Mouse (Mus musculus) spleen, adult 18-20 months (tissue): Measurements from ENCODE around the gene Nfat5.

Source experiments
- DNase-seq, 2 experiments: peaks; one replicate each; pipeline ENCODE4 v3.0.0; 2022; ENCODE audit warnings: mixed read lengths in 2 of 2

Gene Nfat5

DNA sequence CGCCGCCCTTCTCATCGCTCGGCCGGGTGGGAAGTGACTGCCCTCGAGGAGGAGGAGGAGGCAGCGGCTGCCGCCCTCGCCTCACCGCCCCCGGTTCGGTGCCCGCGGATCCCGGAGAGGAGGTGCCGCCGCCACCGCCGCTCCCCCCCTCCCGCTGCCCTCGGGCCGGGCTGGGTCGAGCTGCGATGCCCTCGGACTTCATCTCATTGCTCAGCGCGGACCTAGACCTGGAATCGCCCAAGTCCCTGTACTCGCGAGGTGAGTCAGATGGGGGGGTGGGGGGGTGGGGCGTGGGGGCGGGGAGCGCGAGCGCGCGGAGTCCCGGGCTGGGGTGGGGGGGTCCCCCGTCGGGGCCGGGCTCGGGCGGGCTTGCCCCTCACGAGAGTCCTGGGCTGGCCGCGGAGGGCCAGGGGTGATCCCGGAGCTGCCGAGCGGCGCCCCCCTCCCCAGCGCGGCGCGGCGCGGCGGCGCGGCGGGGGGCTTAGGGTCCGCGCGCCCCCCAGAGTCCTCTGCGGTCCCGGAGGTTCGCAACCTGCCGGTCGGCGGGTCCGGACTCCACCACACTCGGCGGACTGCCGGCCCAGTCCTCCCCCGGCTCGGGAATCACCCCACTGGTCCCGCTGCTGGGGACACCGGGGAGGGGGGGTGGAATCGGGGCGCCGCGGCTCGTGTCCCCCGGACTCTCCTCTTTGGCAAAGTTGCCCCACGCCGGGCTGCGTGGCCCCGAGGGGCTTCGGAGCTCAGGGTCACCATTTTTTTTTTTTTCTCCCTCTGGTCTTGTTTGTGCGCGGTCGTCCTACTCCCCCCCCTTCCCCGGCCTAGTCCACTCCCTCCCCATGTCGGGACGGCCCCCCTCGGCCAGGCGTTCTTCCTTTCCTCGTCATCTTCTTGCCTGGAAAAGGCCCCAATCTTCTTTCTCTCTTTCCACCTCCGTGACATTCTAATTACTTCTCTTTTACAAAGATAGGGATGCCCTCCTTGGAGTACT lies 665 bp downstream of the Nfat5 start:
- DNase-seq = peak; percentile 37

DNA sequence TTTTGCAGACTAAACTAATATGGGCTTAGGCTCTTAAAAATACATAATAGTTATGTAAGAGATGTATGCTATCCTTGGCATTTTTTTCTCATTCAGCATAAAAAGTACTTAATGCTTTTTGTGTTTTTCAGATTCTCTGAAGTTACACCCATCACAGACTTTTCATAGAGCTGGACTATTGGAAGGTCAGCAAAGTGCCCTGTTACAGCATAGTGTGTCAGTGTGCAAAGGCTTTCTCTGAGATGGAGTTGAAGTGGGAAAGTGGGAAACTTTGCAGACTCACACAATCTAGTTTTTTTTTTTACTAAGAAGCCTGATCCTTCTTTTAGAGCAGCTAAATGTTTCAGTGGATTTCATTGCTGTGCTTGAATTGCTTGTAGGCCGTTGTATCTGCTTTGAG lies 2.2 kb downstream of the Nfat5 start:
- DNase-seq = no peak

DNA sequence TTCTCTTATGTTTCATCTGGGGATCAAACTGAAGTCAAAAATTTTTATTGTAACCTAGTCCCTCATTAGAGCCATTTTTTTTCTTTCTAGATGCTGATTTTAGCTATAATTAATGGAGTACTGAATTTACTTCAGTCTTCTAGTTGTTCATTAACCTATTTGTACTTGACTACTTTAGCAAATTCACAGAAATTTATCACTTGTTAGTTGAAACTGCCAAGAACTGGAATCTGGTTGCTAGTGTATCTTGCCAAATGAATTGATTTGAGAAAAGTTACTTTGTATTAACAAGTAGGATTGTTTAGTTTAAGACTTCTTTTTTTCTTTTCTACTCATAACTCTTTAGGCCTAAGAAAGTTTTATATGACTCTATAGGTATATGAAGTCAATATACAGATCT lies 18.6 kb downstream of the Nfat5 start:
- no peak for DNase-seq

GRCm38 (mm10) chr8:107324142-107324541 lies 30.9 kb downstream of the Nfat5 start:
- peak; percentile 38 to 63 for DNase-seq

DNA sequence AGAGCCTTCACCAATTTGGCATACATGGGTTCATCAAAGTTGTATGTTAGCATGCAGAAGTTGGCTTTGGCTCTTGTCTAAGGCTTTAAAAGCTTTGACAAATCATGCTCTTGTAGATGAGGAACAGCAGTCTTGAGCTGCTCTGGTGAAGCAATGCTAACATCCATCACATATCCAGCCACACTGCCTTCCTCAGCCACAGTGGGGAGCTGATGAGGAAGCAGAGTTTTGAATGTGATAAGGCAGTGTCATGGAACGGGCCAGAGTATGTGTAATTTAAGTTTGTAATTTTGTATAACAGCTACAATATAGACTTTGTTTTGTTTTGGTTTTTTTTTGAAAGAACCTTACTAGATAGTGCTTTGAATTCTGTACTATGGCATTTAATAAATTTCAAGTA lies 36.3 kb downstream of the Nfat5 start:
- DNase-seq = no peak

GRCm38 (mm10) chr8:107336480-107336879 lies 43.2 kb downstream of the Nfat5 start:
- DNase-seq = no peak

DNA sequence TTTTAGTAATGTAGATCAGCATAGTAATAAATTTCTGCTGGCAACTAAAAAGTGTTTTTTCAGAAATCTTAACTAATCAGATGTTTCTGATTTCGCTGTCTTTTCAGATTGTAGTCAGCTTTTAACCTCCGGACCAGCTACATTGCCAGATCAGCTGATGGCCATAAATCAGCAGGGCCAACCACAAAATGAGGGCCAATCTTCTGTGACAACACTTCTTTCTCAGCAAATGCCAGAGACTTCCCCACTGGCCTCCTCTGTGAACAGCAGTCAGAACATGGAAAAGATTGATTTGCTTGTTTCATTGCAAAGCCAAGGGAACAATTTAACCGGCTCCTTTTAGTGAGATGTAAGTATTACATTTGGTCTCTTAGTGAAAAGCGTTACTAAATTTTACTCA lies 77.0 kb downstream of the Nfat5 start:
- DNase-seq = no peak

GRCm38 (mm10) chr8:107377346-107377745 lies 84.1 kb downstream of the Nfat5 start:
- DNase-seq = no peak

GRCm38 (mm10) chr8:107380734-107381133 lies 87.5 kb downstream of the Nfat5 start:
- DNase-seq = no peak

GRCm38 (mm10) chr8:107381666-107382065 lies 88.4 kb downstream of the Nfat5 start:
- DNase-seq = no peak

DNA sequence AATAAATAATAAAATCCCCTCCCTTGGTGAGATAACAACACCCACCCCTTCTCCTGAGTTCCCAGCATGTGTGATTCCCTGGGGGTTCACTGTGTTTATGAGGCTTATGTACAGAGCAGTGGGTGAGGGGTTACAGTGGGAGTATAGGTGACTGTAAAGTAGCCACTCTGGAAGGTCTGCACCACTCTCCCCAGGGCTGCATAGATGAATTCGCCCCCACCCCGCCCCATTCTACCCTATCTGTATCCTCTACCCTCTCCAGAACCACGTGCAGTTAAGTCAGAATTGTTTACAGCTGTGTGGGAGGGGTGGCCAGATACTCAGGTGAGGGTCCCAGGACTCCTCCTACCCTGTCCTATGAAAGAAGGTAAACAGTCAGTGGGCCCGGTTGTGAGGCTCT lies 89.6 kb downstream of the Nfat5 start:
- DNase-seq = no peak

GRCm38 (mm10) chr8:107384651-107385050 lies 91.4 kb downstream of the Nfat5 start:
- DNase-seq = no peak

DNA sequence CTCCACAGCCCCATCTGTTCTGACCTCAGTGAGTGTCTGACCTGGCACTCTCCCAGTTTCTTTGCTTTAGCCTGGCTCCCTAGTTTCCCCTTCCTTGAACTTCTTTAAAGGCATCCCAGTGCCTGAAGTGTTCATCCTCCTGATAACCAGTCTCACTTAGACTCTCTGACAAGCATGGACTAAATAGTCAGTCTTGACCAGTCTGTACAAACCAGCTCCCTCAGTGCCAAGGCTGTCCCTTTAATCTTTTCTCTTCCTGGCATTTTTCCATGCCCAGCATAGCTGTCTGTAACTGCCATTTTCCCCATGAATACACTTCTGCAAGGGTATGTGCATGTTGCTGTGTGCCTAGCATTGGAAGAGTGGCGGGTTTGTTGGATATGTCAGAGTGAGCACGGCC lies 91.8 kb downstream of the Nfat5 start:
- no peak for DNase-seq

DNA sequence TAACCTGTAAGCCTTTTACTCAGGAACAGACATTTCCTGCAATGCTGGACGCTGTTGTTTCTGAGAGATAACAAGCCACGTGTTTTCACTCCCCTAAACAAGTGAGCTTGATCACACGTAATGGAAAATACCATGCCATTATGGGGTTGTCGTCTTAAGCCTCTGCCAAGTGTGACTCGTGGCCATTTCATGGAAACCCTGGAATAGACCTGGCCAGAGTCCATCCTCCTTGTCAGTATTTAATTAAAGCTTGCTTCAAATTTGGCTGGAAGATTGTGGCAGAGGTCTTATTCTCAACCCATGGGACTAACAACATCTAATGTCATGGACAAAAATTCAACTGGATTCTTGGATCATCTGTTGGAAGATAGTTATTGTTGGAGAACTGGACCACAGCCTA lies 92.9 kb downstream of the Nfat5 start:
- no peak for DNase-seq

DNA sequence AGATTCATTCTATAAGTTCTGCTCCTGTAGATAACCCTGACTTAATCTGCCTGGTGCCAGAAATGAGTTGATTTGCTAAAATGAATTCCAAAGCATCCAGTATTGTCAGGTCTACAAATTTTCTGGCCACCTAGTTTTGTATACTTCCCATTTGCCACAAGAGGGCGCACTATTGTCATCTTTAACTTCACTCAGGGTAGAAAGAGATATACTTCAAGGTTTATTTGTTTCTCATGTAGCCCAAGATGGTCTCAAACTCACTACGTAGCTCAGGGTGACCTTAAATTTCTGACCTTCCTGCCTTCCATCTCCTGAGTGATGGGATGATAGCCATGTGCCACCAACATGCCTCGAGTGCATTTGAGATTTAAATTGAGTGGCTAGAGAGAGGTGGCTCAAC lies 93.4 kb downstream of the Nfat5 start:
- DNase-seq = no peak

DNA sequence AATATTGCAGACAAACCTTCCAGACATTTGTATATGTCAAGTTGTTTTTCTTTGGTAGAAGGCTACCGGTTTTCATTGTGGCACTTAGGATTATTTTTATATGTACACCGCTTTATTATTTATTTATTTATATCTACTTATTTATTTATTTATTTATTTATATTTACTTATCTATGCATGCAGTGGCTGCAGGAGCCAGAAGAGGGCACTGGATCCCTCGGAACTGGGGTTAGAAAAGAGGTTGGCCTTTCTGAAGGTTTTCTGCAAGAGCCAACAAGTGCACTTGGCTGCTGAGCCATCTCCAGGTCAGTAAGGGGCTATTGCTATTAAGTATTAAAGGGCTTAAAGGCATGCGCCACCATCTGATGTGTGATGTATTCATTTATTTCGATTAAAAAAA lies 94.6 kb downstream of the Nfat5 start:
- no peak for DNase-seq

DNA sequence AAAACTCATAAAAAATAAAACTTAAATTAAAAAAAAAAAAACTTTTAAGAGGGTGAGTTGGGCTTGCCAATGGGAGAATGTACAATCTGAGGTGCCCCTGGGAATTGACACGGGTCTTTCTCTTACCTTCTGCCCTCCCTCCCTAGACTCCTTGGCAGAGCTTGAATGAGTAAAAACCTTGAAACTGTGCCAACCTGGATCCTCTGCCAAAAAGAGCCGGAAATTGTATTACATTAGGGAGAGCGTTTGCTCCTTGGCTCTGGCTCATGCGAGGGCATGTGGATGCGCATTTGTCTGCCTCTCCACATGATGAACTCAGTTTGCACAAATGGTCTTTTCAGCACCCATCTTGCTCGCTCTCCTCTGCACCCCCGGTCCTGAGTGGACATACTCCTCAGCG lies 96.3 kb downstream of the Nfat5 start:
- no peak for DNase-seq

DNA sequence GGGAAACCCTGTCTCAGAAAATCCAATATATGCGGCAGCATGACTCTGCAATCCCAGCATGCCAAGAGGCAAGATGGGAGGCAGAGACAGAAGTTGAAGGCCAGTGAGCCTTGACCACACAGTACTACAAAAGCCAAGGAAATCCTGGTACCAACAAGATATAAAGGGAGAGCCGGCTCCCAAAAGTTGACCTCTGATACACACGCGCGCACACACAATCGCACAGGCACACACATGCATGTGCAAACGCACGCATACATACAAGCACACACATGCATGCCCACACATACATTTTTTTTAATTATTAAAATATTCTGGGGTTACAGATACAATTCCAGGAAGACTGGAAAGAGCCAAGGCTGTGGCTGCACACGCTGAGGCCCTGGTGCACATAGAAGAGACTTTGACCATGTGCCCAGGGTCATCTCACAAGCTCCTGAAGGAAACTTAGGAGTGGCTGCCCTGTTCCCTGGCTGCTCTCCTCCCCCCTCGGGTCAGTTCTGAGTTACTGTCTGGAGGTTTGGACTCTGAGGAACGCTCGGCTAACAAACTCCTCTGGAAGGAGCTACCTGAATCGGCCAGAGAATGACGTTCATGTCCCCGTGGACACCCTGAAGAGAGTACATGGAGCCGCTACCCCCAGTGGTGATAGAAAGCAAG lies 97.3 kb downstream of the Nfat5 start:
- no peak for DNase-seq

- no peak for DNase-seq
Measured at GRCm38 (mm10) chr8:107391136-107391516, 97.9 kb downstream of the Nfat5 start.

- DNase-seq = no peak
Measured at GRCm38 (mm10) chr8:107395397-107395796, 102.1 kb downstream of the Nfat5 start.

GRCm38 (mm10) chr8:107396106-107396670 lies 102.9 kb downstream of the Nfat5 start:
- no peak for DNase-seq

- no peak for DNase-seq
Measured at GRCm38 (mm10) chr8:107397665-107398064, 104.4 kb downstream of the Nfat5 start.

DNA sequence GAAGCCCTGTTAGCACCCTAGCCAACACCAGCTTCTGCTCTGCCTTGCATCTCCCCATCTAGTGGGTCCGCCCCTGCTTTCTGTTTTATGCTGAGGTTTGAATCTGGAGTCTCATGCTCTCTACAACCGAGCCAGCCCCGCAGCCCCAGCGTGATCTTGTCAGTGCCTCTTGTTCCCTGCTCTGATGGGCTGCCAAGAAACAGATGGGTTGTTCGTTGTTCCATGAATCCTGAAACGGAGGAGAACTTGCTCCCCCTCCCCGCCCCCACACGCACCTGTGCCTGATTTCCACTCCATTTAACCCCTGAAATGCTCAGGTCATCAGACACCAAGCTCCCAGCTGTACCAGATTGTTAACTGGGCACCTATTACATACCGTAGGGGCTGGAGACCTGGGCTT lies 106.2 kb downstream of the Nfat5 start:
- DNase-seq = no peak

GRCm38 (mm10) chr8:107401866-107402265 lies 108.6 kb downstream of the Nfat5 start:
- DNase-seq = no peak
